Mouse (Mus musculus): Measurements from ENCODE around the gene Cckbr. TPM values are rescaled to one million over a fixed set of nuclear protein-coding genes. Genes with fewer than 3 reads are reported as not detected.

Cckbr gene
- total RNA-seq, 2 experiments from 2014 or later, result 10.1 to 11.3 TPM

- peak in 1 of 2 experiments; percentile 67 for DNase-seq (ENCODE audit: low spot score in 2 of 2)
These were observed 61.8 kb downstream of the Cckbr start for GRCm38 (mm10) chr7:105487104-105487876.

- DNase-seq (ENCODE audit: low spot score in 2 of 2), result no peak
These were observed 72.3 kb downstream of the Cckbr start for GRCm38 (mm10) chr7:105497881-105498280.

GRCm38 (mm10) chr7:105498854-105499492 is 73.4 kb downstream of the Cckbr start:
- no peak for DNase-seq (ENCODE audit: low spot score in 2 of 2)

- no peak for DNase-seq (ENCODE audit: low spot score in 2 of 2)
These were observed 74.1 kb downstream of the Cckbr start for GRCm38 (mm10) chr7:105499676-105500075.

- DNase-seq (ENCODE audit: low spot score in 2 of 2), result no peak
These were observed 76.5 kb downstream of the Cckbr start for GRCm38 (mm10) chr7:105501984-105502383.

GRCm38 (mm10) chr7:105507257-105507656 is 81.7 kb downstream of the Cckbr start:
- no peak for DNase-seq (ENCODE audit: low spot score in 2 of 2)

GRCm38 (mm10) chr7:105510143-105510542 is 84.6 kb downstream of the Cckbr start:
- DNase-seq (ENCODE audit: low spot score in 2 of 2), result no peak

- DNase-seq (ENCODE audit: low spot score in 2 of 2), result no peak
These were observed 88.3 kb downstream of the Cckbr start for GRCm38 (mm10) chr7:105513845-105514291.

GRCm38 (mm10) chr7:105514561-105514960 is 89.0 kb downstream of the Cckbr start:
- DNase-seq (ENCODE audit: low spot score in 2 of 2), result no peak

GRCm38 (mm10) chr7:105515178-105515577 is 89.6 kb downstream of the Cckbr start:
- peak; percentile 47 to 49 for DNase-seq (ENCODE audit: low spot score in 2 of 2)

- no peak for DNase-seq (ENCODE audit: low spot score in 2 of 2)
These were observed 91.3 kb downstream of the Cckbr start for GRCm38 (mm10) chr7:105516669-105517360.

- DNase-seq (ENCODE audit: low spot score in 2 of 2), result no peak
These were observed 93.8 kb downstream of the Cckbr start for GRCm38 (mm10) chr7:105519336-105519735.

GRCm38 (mm10) chr7:105519771-105520170 is 94.2 kb downstream of the Cckbr start:
- no peak for DNase-seq (ENCODE audit: low spot score in 2 of 2)

- DNase-seq (ENCODE audit: low spot score in 2 of 2), result no peak
These were observed 94.7 kb downstream of the Cckbr start for GRCm38 (mm10) chr7:105520201-105520600.

Other genes starting within 250 kb of the Cckbr start
- not detected for gene Olfr685, start 239.7 kb upstream of the Cckbr start, total RNA-seq (2021)
- not detected for gene Olfr686, start 218.2 kb upstream of the Cckbr start, total RNA-seq (2021)
- gene Olfr688, start 137.6 kb upstream of the Cckbr start, total RNA-seq (2021), result not detected
- not detected for gene Olfr689, start 114.6 kb upstream of the Cckbr start, total RNA-seq (2021)
- 1 to 10 TPM in 1 of 2 experiments, under 1 TPM in 1; 0.53 to 1.0 TPM for gene Olfr690, start 91.6 kb upstream of the Cckbr start, total RNA-seq (2021)
- gene Olfr691, start 83.5 kb upstream of the Cckbr start, total RNA-seq (2021), result 1 to 10 TPM in 1 of 2 experiments, under 1 TPM in 1; 0.90 to 1.2 TPM
- gene Olfr692, start 57.5 kb upstream of the Cckbr start, total RNA-seq (2021), result not detected
- gene Gm5901, start 50.7 kb upstream of the Cckbr start, total RNA-seq (2021), result not detected
- gene Fam160a2, start 25.7 kb upstream of the Cckbr start, total RNA-seq (2021), result 10 to 100 TPM; 54.3 to 58.2 TPM
- gene Cnga4, start 21.2 kb upstream of the Cckbr start, total RNA-seq (2021), result under 1 TPM; 0.39 to 0.41 TPM
- gene Cavin3, start 56.6 kb downstream of the Cckbr start, total RNA-seq (2021), result 10 to 100 TPM; 13.8 to 14.1 TPM
- gene Smpd1, start 128.6 kb downstream of the Cckbr start, total RNA-seq (2021), result 10 to 100 TPM; 90.1 to 93.9 TPM
- 100 to 1,000 TPM; 368 to 375 TPM for gene Apbb1, start 155.9 kb downstream of the Cckbr start, total RNA-seq (2021)
- not detected for gene Hpx, start 174.4 kb downstream of the Cckbr start, total RNA-seq (2021)
- 100 to 1,000 TPM; 136 to 145 TPM for gene Trim3, start 207.8 kb downstream of the Cckbr start, total RNA-seq (2021)
- gene Timm10b, start 214.3 kb downstream of the Cckbr start, total RNA-seq (2021), result 10 to 100 TPM; 82.3 to 87.2 TPM
- 100 to 1,000 TPM in 1 of 2 experiments, 10 to 100 TPM in 1; 97.8 to 101 TPM for gene Arfip2, start 214.7 kb downstream of the Cckbr start, total RNA-seq (2021)
- gene Gm45799, start 214.8 kb downstream of the Cckbr start, total RNA-seq (2021), result 10 to 100 TPM in 1 of 2 experiments, 1 to 10 TPM in 1; 5.4 to 11.8 TPM
- 1 to 10 TPM; 5.5 to 6.0 TPM for gene Dnhd1, start 225.1 kb downstream of the Cckbr start, total RNA-seq (2021)

All from layer of hippocampus, postnatal 14 days (tissue).